Mouse (Mus musculus) small intestine, adult 2 months (tissue): ENCODE results near the gene Zcchc10. TPM values are rescaled to one million over a fixed set of nuclear protein-coding genes. Genes with fewer than 3 reads are reported as not detected.
"Not testable (repeated sequence)": the region's sequence is repeated elsewhere in the genome, so short reads cannot be mapped to it uniquely, and the experiment has no call there.

Source experiments
- H3K27ac ChIP-seq: fragments of 200-500 bp; 2 replicates; pipeline ENCODE4 v1.5.1; 2012; ENCODE audit warnings: low read depth, low read length, control low read depth, inconsistent platforms; ENCODE audit not compliant: insufficient read depth
- H3K27me3 ChIP-seq: fragments of 200-500 bp; 2 replicates; pipeline ENCODE4 v1.6.1; 2012; ENCODE audit warnings: mild to moderate bottlenecking, moderate library complexity, low read length, inconsistent platforms; ENCODE audit not compliant: control insufficient read depth, insufficient read depth
- H3K36me3 ChIP-seq: fragments of 200-500 bp; 2 replicates; pipeline ENCODE4 v1.6.1; 2012; ENCODE audit warnings: mild to moderate bottlenecking, low read length, control low read depth, inconsistent platforms; ENCODE audit not compliant: control insufficient read depth, insufficient read depth
- H3K4me1 ChIP-seq: fragments of 200-500 bp; 2 replicates; pipeline ENCODE4 v1.6.1; 2012; ENCODE audit warnings: low read length, inconsistent platforms, mixed read lengths; ENCODE audit not compliant: control insufficient read depth, insufficient read depth, insufficient read length
- H3K4me3 ChIP-seq: fragments of 200-500 bp; 2 replicates; pipeline ENCODE4 v1.5.1; 2012; ENCODE audit warnings: low read depth, mild to moderate bottlenecking, control low read depth, inconsistent platforms, low read length, moderate library complexity
- CTCF ChIP-seq: fragments of 200-500 bp; IDR thresholded peaks from 2 replicates; pipeline ENCODE4 v1.5.1; 2012; ENCODE audit warnings: low read depth, mild to moderate bottlenecking, control low read depth, inconsistent platforms, low read length, moderate library complexity, mixed read lengths; ENCODE audit not compliant: insufficient replicate concordance, insufficient read length; ENCODE audit errors: extremely low read depth
- POLR2A ChIP-seq: fragments of 200-500 bp; IDR thresholded peaks from 2 replicates; pipeline ENCODE4 v1.6.1; 2012; ENCODE audit warnings: low read depth, mild to moderate bottlenecking, control low read depth, inconsistent platforms, low read length, moderate library complexity
- WGBS: fragments of 180-500 bp; shearing (Covaris S2); methylation state at CpG from one replicate; pipeline ENCODE4 v1.1.7; 2018; 5-methylcytosine and 5-hydroxymethylcytosine counted together
- polyA plus RNA-seq: library from polyadenylated mRNA; depleted of rRNA; stranded (reverse); fragments of >200 nt; gene quantifications from 2 replicates; pipeline ENCODE4 v1.2.3, GENCODE M21; 2012

Gene Zcchc10
- polyA plus RNA-seq, 1 experiment, result 1.7 TPM

- Histone ChIP-seq H3K27ac (peak overlapping the region; percentile 90), H3K4me3 (no peak overlapping the region), H3K4me1 (peaks cover 21% of the 10 kb centered on the region; the same call in 1 of the 2 replicates), H3K27me3 (no peaks in the 10 kb centered on the region), H3K36me3 (no peaks in the 10 kb centered on the region)
- TF ChIP-seq CTCF (no peak), POLR2A (no peak)
- 21% methylated on average over 10 of the region's 10 CpGs for WGBS
These were observed 16.9 kb upstream of the Zcchc10 start for GRCm38 (mm10) chr11:53307558-53308065.

- Histone ChIP-seq H3K27ac (peak overlapping the region; percentile 90), H3K27me3 (no peaks in the 10 kb centered on the region), H3K4me3 (no peak overlapping the region), H3K4me1 (peaks cover 21% of the 10 kb centered on the region; the same call in 1 of the 2 replicates), H3K36me3 (no peaks in the 10 kb centered on the region)
- TF ChIP-seq POLR2A, result no peak
- no peak for TF ChIP-seq CTCF
These were observed 16.1 kb upstream of the Zcchc10 start for GRCm38 (mm10) chr11:53308251-53308864.

- Histone ChIP-seq H3K4me3 (no peak overlapping the region), H3K36me3 (no peaks in the 10 kb centered on the region), H3K27me3 (no peaks in the 10 kb centered on the region), H3K4me1 (peaks cover 21% of the 10 kb centered on the region; the same call in 1 of the 2 replicates), H3K27ac (peak overlapping the region; percentile 90)
- TF ChIP-seq POLR2A (no peak), CTCF (no peak)
- WGBS, result 22% methylated on average over 2 of the region's 2 CpGs
These were observed 15.6 kb upstream of the Zcchc10 start for GRCm38 (mm10) chr11:53308884-53309310.

GRCm38 (mm10) chr11:53311385-53311784 is 13.1 kb upstream of the Zcchc10 start:
- Histone ChIP-seq H3K27ac (no peak overlapping the region), H3K4me1 (peaks cover 21% of the 10 kb centered on the region; the same call in 1 of the 2 replicates), H3K36me3 (no peaks in the 10 kb centered on the region), H3K4me3 (no peak overlapping the region), H3K27me3 (no peaks in the 10 kb centered on the region)
- 36% methylated on average over 1 of the region's 1 CpGs for WGBS
- TF ChIP-seq CTCF (no peak), POLR2A (no peak)

- 62% methylated on average over 1 of the region's 1 CpGs for WGBS
- H3K4me3 ChIP-seq, H3K36me3 ChIP-seq, H3K27ac ChIP-seq, H3K27me3 ChIP-seq: not testable (repeated sequence)
- peaks cover 12% of the 10 kb centered on the region; the same call in 1 of the 2 replicates for H3K4me1 ChIP-seq
These were observed 11.7 kb upstream of the Zcchc10 start for GRCm38 (mm10) chr11:53312823-53313222.

- Histone ChIP-seq H3K4me1 (no peaks in the 10 kb centered on the region), H3K4me3 (no peak overlapping the region), H3K27me3 (no peaks in the 10 kb centered on the region), H3K36me3 (no peaks in the 10 kb centered on the region), H3K27ac (no peak overlapping the region)
- TF ChIP-seq POLR2A, result no peak
- no peak for TF ChIP-seq CTCF
- 27% methylated on average over 1 of the region's 1 CpGs for WGBS
These were observed 9.7 kb upstream of the Zcchc10 start for GRCm38 (mm10) chr11:53314770-53315173.

- peaks cover 2% of the 10 kb centered on the region; the same call in 1 of the 2 replicates for H3K4me1 ChIP-seq
- H3K27ac ChIP-seq, result no peak overlapping the region
- 78% methylated on average over 6 of the region's 6 CpGs for WGBS
- TF ChIP-seq POLR2A (no peak), CTCF (no peak)
- no peaks in the 10 kb centered on the region for H3K36me3 ChIP-seq
- H3K4me3 ChIP-seq, result no peak overlapping the region
- no peaks in the 10 kb centered on the region for H3K27me3 ChIP-seq
These were observed 7.5 kb upstream of the Zcchc10 start for GRCm38 (mm10) chr11:53316996-53317395.
